In genomic region chr2:59600980-59601379, GRCm38 (mm10) we compare ENCODE assay signal across 13 mouse cellular contexts. TPM values are rescaled to one million over a fixed set of nuclear protein-coding genes. Genes with fewer than 3 reads are reported as not detected.
A peak's percentile ranks its signal among the peaks of the same experiment; 100 is the strongest.
DNase-seq lines count a peak whose midpoint lies in the region; ATAC-seq and TF ChIP-seq lines count a peak whose summit lies in the region.
"Had no signal": no experiment of that assay in that cellular context is flagged by ENCODE, and none has a peak within 500 bp of the region (broad histone marks: within the 10 kb centered on the region; RNA-seq: fewer than 3 reads in every experiment).

No protein-coding gene starts in this region.

- ATAC-seq in forebrain, embryonic 13.5 days = peak; percentile 63; the same call in 1 of the 2 replicates
- no peak for ATAC-seq in forebrain, embryonic 12.5 days (ENCODE audit: low FRiP score)
- ATAC-seq in liver, embryonic 11.5 days (replicated peaks; ENCODE audit: low FRiP score) = no peak
- ATAC-seq in limb, embryonic 12.5 days (ENCODE audit: insufficient number of reproducible peaks, insufficient read depth, low FRiP score, low TSS enrichment, low read depth) = no peak
- ATAC-seq in megakaryocyte progenitor cell, adult 5-6 weeks (replicated peaks; ENCODE audit: poor library complexity) = no peak

- H3K4me1 ChIP-seq in forebrain, embryonic 13.5 days = peaks cover 27% of the 10 kb centered on the region
- peaks cover 16% of the 10 kb centered on the region; the same call in 1 of the 2 replicates for H3K4me1 ChIP-seq in forebrain, embryonic 12.5 days
- peaks cover 16% of the 10 kb centered on the region for H3K4me1 ChIP-seq in liver, adult 2 months (ENCODE audit: control insufficient read depth, insufficient read depth, low read length)
- peaks cover 4% of the 10 kb centered on the region; the same call in 1 of the 2 replicates for H3K4me1 ChIP-seq in liver, embryonic 11.5 days (replicated peaks; ENCODE audit: control insufficient read depth, insufficient read depth, low read length)
- H3K4me1 ChIP-seq in limb, embryonic 12.5 days (replicated peaks) = peaks cover 50% of the 10 kb centered on the region

- no peak for TF ChIP-seq CTCF in liver, adult 2 months (IDR thresholded peaks at IDR 0.05; ENCODE audit: low read depth, low read length)

- no peaks in the 10 kb centered on the region for H3K9me3 ChIP-seq in forebrain, embryonic 13.5 days (replicated peaks)
- no peaks in the 10 kb centered on the region for H3K9me3 ChIP-seq in forebrain, embryonic 12.5 days
- no peaks in the 10 kb centered on the region for H3K9me3 ChIP-seq in liver, embryonic 11.5 days (ENCODE audit: control insufficient read depth, low read length)
- H3K9me3 ChIP-seq in limb, embryonic 12.5 days = no peaks in the 10 kb centered on the region
- H3K9me3 ChIP-seq: heart, embryonic 13.5 days; hindbrain, embryonic 15.5 days; megakaryocyte, embryonic 14.5 days had no signal

- H3K27me3 ChIP-seq in forebrain, embryonic 13.5 days = no peaks in the 10 kb centered on the region
- H3K27me3 ChIP-seq in forebrain, embryonic 12.5 days = no peaks in the 10 kb centered on the region
- no peaks in the 10 kb centered on the region for H3K27me3 ChIP-seq in liver, adult 2 months (ENCODE audit: control insufficient read depth, insufficient read depth, low read length)
- no peaks in the 10 kb centered on the region for H3K27me3 ChIP-seq in liver, embryonic 11.5 days (replicated peaks; ENCODE audit: control insufficient read depth, insufficient read depth, low read length)
- no peaks in the 10 kb centered on the region for H3K27me3 ChIP-seq in limb, embryonic 12.5 days
- H3K27me3 ChIP-seq: heart, embryonic 13.5 days; hindbrain, embryonic 15.5 days had no signal

- H3K36me3 ChIP-seq in forebrain, embryonic 13.5 days (ENCODE audit: poor library complexity, severe bottlenecking) = no peaks in the 10 kb centered on the region
- no peaks in the 10 kb centered on the region for H3K36me3 ChIP-seq in forebrain, embryonic 12.5 days (replicated peaks)
- no peaks in the 10 kb centered on the region for H3K36me3 ChIP-seq in liver, adult 2 months (ENCODE audit: control insufficient read depth, insufficient read depth, low read length)
- H3K36me3 ChIP-seq in liver, embryonic 11.5 days (ENCODE audit: control insufficient read depth, insufficient read depth, low read length) = no peaks in the 10 kb centered on the region
- no peaks in the 10 kb centered on the region for H3K36me3 ChIP-seq in limb, embryonic 12.5 days
- H3K36me3 ChIP-seq: heart, embryonic 13.5 days; hindbrain, embryonic 15.5 days had no signal

- H3K79me2 ChIP-seq in liver, adult 2 months (ENCODE audit: control insufficient read depth, insufficient read depth, low read length) = no peaks in the 10 kb centered on the region

- DNase-seq in liver, adult 2 months (ENCODE audit: extremely low read depth, low read depth, low spot score) = peak; percentile 62
- no peak for DNase-seq in liver, embryonic 11.5 days (ENCODE audit: low spot score)
- peak; percentile 73 to 89 for DNase-seq in cerebellum, postnatal 14 days
- no peak for DNase-seq in urinary bladder, postnatal 14 days (ENCODE audit: low spot score)
- DNase-seq: adrenal gland, postnatal 10 days; right cerebral cortex, postnatal 25 days had no signal

- H3K4me3 ChIP-seq in forebrain, embryonic 13.5 days = no peak overlapping the region
- H3K4me3 ChIP-seq in forebrain, embryonic 12.5 days (replicated peaks) = no peak overlapping the region
- H3K4me3 ChIP-seq in liver, adult 2 months (ENCODE audit: insufficient read depth, low read depth, low read length) = no peak overlapping the region
- H3K4me3 ChIP-seq in liver, embryonic 11.5 days (ENCODE audit: low read depth, low read length) = no peak overlapping the region
- no peak overlapping the region for H3K4me3 ChIP-seq in limb, embryonic 12.5 days (replicated peaks)
- H3K4me3 ChIP-seq: heart, embryonic 13.5 days; hindbrain, embryonic 15.5 days; megakaryocyte, embryonic 14.5 days had no signal

- H3K27ac ChIP-seq in forebrain, embryonic 13.5 days = no peak overlapping the region
- H3K27ac ChIP-seq in forebrain, embryonic 12.5 days = no peak overlapping the region
- H3K27ac ChIP-seq in liver, adult 2 months (replicated peaks; ENCODE audit: insufficient read depth, low read depth, low read length) = no peak overlapping the region
- no peak overlapping the region for H3K27ac ChIP-seq in liver, embryonic 11.5 days (ENCODE audit: low read depth, low read length)
- peak overlapping the region; percentile 94; the same call in 1 of the 2 replicates for H3K27ac ChIP-seq in limb, embryonic 12.5 days
- H3K27ac ChIP-seq: hindbrain, embryonic 15.5 days had no signal

- no peak overlapping the region for H3K9ac ChIP-seq in forebrain, embryonic 13.5 days
- no peak overlapping the region for H3K9ac ChIP-seq in forebrain, embryonic 12.5 days
- H3K9ac ChIP-seq in liver, adult 2 months (ENCODE audit: low read depth, low read length) = no peak overlapping the region
- no peak overlapping the region for H3K9ac ChIP-seq in liver, embryonic 11.5 days (ENCODE audit: low read depth, low read length)
- no peak overlapping the region for H3K9ac ChIP-seq in limb, embryonic 12.5 days (replicated peaks)
- H3K9ac ChIP-seq: heart, embryonic 13.5 days; hindbrain, embryonic 15.5 days had no signal

- no peak overlapping the region for H3K4me2 ChIP-seq in forebrain, embryonic 13.5 days
- H3K4me2 ChIP-seq in forebrain, embryonic 12.5 days = no peak overlapping the region
- H3K4me2 ChIP-seq in liver, embryonic 11.5 days = no peak overlapping the region
- peak overlapping the region; percentile 41 for H3K4me2 ChIP-seq in limb, embryonic 12.5 days
- H3K4me2 ChIP-seq: heart, embryonic 13.5 days; hindbrain, embryonic 15.5 days had no signal

- WGBS in forebrain, embryonic 13.5 days = 71% methylated on average over 2 of the region's 2 CpGs
- 86% methylated on average over 2 of the region's 2 CpGs for WGBS in forebrain, embryonic 12.5 days
- 38% methylated on average over 2 of the region's 2 CpGs for WGBS in liver, adult 2 months
- WGBS in liver, embryonic 11.5 days = 84% methylated on average over 2 of the region's 2 CpGs
- 52% methylated on average over 2 of the region's 2 CpGs for WGBS in limb, embryonic 12.5 days

- TF ChIP-seq POLR2A in liver, adult 2 months (IDR thresholded peaks at IDR 0.05; ENCODE audit: extremely low read depth, insufficient read depth, low read length) = no peak

RNA-seq across cellular contexts. Expression of gene Tanc1, which starts 10.9 kb away (rescaled TPM):
- polyA plus RNA-seq in forebrain, embryonic 13.5 days (2015; fragmentation: Nextera tagmentation; extraction: Ambion mirVana) = 12.7 and 16.8 TPM in 2 replicates
- 20.0 and 23.6 TPM in 2 replicates for polyA plus RNA-seq in forebrain, embryonic 12.5 days (2016; fragmentation: Nextera tagmentation; extraction: Ambion mirVana)
- 5.0 and 6.8 TPM in 2 replicates for total RNA-seq in liver, adult 2 months (2014; rRNA removed)
- 1.9 and 2.7 TPM in 2 replicates for polyA plus RNA-seq in liver, adult 2 months (2012; rRNA removed)
- 11.8 and 12.5 TPM in 2 replicates for polyA plus RNA-seq in liver, embryonic 11.5 days (2014; fragmentation: Nextera tagmentation; extraction: Ambion mirVana)
- 60.7 and 70.6 TPM in 2 replicates for polyA plus RNA-seq in limb, embryonic 12.5 days (2016; fragmentation: Nextera tagmentation; extraction: Ambion mirVana)
- total RNA-seq in megakaryocyte progenitor cell, adult 5-6 weeks (2015) = 5.4 and 7.4 TPM in 2 replicates
- total RNA-seq in megakaryocyte progenitor cell, adult 5-6 weeks (2017) = 5.1 and 6.1 TPM in 2 replicates

Comparison
In these comparisons a context has a peak if more than half of its experiments do, and no peak if none do; other contexts are left out.
1. DNase-seq: peak in liver, adult 2 months (single experiment) and cerebellum, postnatal 14 days (2 of 2); none in liver, embryonic 11.5 days (single experiment) and urinary bladder, postnatal 14 days (single experiment).